Mouse (Mus musculus) midbrain, postnatal 0 days (tissue): Measurements from ENCODE around the gene Tulp4. TPM values are rescaled to one million over a fixed set of nuclear protein-coding genes. Genes with fewer than 3 reads are reported as not detected.
A peak's percentile ranks its signal among the peaks of the same experiment; 100 is the strongest.

Experiments
- ATAC-seq: fragments of 200-750 bp; cut with Nextera tagmentation; 2 replicates; pipeline ENCODE4 v1.8.0; 2017; ENCODE audit warnings: moderate number of reproducible peaks, mild to moderate bottlenecking, moderate TSS enrichment, moderate library complexity; ENCODE audit not compliant: low FRiP score
- DNase-seq: peaks from one replicate; pipeline ENCODE4 v3.0.0-alpha.2; 2015; ENCODE audit warnings: low spot score
- H3K27ac ChIP-seq: fragments of 300-500 bp; sonication (generic); 2 replicates; pipeline ENCODE4 v1.5.1; 2014; ENCODE audit warnings: low read depth, mild to moderate bottlenecking, low read length, mixed read lengths
- H3K27me3 ChIP-seq: fragments of 300-500 bp; sonication (generic); 2 replicates; pipeline ENCODE4 v1.6.1; 2014; ENCODE audit warnings: low read length, control low read depth, mixed read lengths; ENCODE audit not compliant: insufficient read depth
- H3K36me3 ChIP-seq: fragments of 300-500 bp; sonication (generic); 2 replicates; pipeline ENCODE4 v1.6.1; 2014; ENCODE audit warnings: low read length, control low read depth, mixed read lengths; ENCODE audit not compliant: insufficient read depth
- H3K4me1 ChIP-seq: fragments of 300-500 bp; sonication (generic); 2 replicates; pipeline ENCODE4 v1.6.1; 2014; ENCODE audit warnings: mild to moderate bottlenecking, control low read depth, antibody characterized with exemption, low read length, mixed read lengths; ENCODE audit not compliant: insufficient read depth
- H3K4me2 ChIP-seq: fragments of 300-500 bp; sonication (generic); 2 replicates; pipeline ENCODE4 v1.6.1; 2014; ENCODE audit warnings: low read depth, mild to moderate bottlenecking, low read length, mixed read lengths; ENCODE audit not compliant: poor library complexity, severe bottlenecking
- H3K4me3 ChIP-seq: fragments of 300-500 bp; sonication (generic); 2 replicates; pipeline ENCODE4 v1.5.1; 2014; ENCODE audit warnings: low read depth, mild to moderate bottlenecking, low read length, moderate library complexity
- H3K9ac ChIP-seq: fragments of 300-500 bp; sonication (generic); replicated peaks from 2 replicates; pipeline ENCODE4 v1.6.1; 2014; ENCODE audit warnings: mild to moderate bottlenecking, low read length, moderate library complexity, mixed read lengths; ENCODE audit not compliant: poor library complexity, severe bottlenecking
- H3K9me3 ChIP-seq: fragments of 300-500 bp; sonication (generic); 2 replicates; pipeline ENCODE4 v1.6.1; 2016; ENCODE audit warnings: low read length, control low read depth
- CTCF ChIP-seq: IDR thresholded peaks from 2 replicates; pipeline ENCODE4 v1.5.1; 2016; ENCODE audit warnings: antibody characterized with exemption, mild to moderate bottlenecking
- WGBS: fragments of 180-500 bp; shearing (Covaris S2); extraction: QIAGEN DNeasy Blood & Tissue Kit; methylation state at CpG from one replicate; pipeline ENCODE4 v1.1.7; 2014; 5-methylcytosine and 5-hydroxymethylcytosine counted together
- polyA plus RNA-seq: library from polyadenylated mRNA; unstranded; fragments of >200 nt; fragmentation: Nextera tagmentation; extraction: Ambion mirVana; gene quantifications from 2 replicates; pipeline ENCODE4 v1.2.1, GENCODE M21; 2015
- total RNA-seq: library from RNA; depleted of rRNA; stranded (reverse); fragments of >200 nt; gene quantifications from 2 replicates; pipeline ENCODE4 v1.2.3, GENCODE M21; 2014

Tulp4 gene
- total and polyA plus RNA-seq, 2 experiments from 2014 or later: 87.9 to 268 TPM

GRCm38 (mm10) chr17:6180421-6180820, 74.2 kb downstream of the Tulp4 start:
- no peaks in the 10 kb centered on the region for H3K27me3 ChIP-seq
- H3K4me3 ChIP-seq: no peak overlapping the region
- TF ChIP-seq CTCF: no peak
- 60% methylated on average over 3 of the region's 3 CpGs for WGBS
- DNase-seq: peak; percentile 27
- H3K9me3 ChIP-seq: no peaks in the 10 kb centered on the region
- H3K27ac ChIP-seq: no peak overlapping the region
- no peak for ATAC-seq
- no peak overlapping the region for H3K4me2 ChIP-seq
- H3K36me3 ChIP-seq: peaks cover 16% of the 10 kb centered on the region; the same call in 1 of the 2 replicates
- H3K9ac ChIP-seq: no peak overlapping the region
- no peaks in the 10 kb centered on the region for H3K4me1 ChIP-seq

GRCm38 (mm10) chr17:6182715-6183114, 76.5 kb downstream of the Tulp4 start:
- Histone ChIP-seq H3K4me1 (no peaks in the 10 kb centered on the region), H3K27me3 (no peaks in the 10 kb centered on the region), H3K27ac (no peak overlapping the region), H3K36me3 (peaks cover 27% of the 10 kb centered on the region), H3K4me2 (no peak overlapping the region), H3K9me3 (no peaks in the 10 kb centered on the region), H3K9ac (no peak overlapping the region), H3K4me3 (no peak overlapping the region)
- DNase-seq (no peak), ATAC-seq (no peak)
- WGBS: 71% methylated on average over 4 of the region's 4 CpGs
- TF ChIP-seq CTCF: no peak

DNA sequence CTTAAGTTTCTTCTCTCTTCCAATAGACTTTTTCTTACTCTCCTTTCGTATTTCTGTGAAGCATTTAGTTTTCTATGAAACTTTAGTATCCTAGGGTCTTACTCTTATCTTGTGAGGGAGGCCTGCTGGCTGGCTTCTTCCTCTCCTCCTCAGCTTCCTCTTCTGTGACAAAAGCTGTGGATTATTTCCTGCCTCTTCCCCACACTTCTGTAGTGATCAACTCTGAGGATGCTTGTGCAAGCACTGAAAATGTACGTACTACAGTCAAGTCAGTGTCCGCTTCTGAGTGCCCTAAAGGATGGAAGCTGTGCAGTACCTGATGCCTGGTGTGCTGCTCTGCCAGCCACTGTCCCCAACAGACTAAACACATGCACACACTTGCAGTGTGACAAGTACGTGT, 80.4 kb downstream of the Tulp4 start:
- H3K9me3 ChIP-seq: no peaks in the 10 kb centered on the region
- H3K4me1 ChIP-seq: no peaks in the 10 kb centered on the region
- WGBS: 93% methylated on average over 4 of the region's 4 CpGs
- no peak overlapping the region for H3K4me3 ChIP-seq
- H3K27ac ChIP-seq: no peak overlapping the region
- peaks cover 23% of the 10 kb centered on the region for H3K36me3 ChIP-seq
- H3K4me2 ChIP-seq: no peak overlapping the region
- H3K9ac ChIP-seq: no peak overlapping the region
- no peaks in the 10 kb centered on the region for H3K27me3 ChIP-seq
- DNase-seq (no peak), ATAC-seq (no peak)
- TF ChIP-seq CTCF: no peak

DNA sequence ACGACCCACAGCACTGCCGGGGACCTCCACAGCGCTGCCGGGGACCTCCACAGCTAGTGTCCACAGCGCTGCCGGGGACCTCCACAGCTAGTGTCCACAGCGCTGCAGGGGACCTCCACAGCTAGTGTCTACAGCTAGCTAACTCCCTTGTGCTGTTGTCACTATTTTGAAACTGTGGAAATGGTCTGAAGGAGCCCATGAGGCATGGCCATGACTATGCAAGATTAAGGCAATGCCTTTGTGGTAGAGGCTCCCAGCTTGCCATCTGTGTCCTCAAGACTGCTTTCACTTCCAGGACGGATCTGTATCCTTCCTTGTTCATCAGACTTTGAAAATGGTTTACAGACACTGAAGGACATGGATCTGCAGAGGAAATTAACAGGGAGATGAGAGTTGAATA, 80.9 kb downstream of the Tulp4 start:
- Histone ChIP-seq H3K4me2 (no peak overlapping the region), H3K27me3 (no peaks in the 10 kb centered on the region), H3K4me3 (no peak overlapping the region), H3K9ac (no peak overlapping the region), H3K27ac (no peak overlapping the region), H3K4me1 (no peaks in the 10 kb centered on the region), H3K9me3 (no peaks in the 10 kb centered on the region), H3K36me3 (peaks cover 26% of the 10 kb centered on the region)
- no peak for TF ChIP-seq CTCF
- ATAC-seq: no peak
- DNase-seq: no peak
- WGBS: 96% methylated on average over 8 of the region's 8 CpGs

DNA sequence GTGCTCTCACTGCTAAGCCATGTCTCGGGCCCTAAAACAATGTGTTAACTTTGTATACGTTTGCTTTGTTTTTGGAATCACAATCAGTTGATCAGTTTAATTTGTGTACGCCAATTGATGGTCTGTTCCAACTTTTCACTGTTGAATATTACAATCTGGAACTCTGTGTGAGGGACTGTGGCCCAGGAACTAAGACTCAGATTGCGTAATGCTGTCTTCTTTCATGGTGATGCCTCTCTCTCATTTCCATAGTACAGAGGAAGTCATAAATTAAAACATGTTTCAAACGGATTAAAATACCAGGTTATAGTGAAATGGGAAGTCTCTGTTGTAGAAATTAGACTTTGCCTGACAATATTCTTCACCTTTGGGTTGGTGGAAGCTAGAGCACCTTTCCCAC, 83.0 kb downstream of the Tulp4 start:
- no peak for DNase-seq
- H3K9ac ChIP-seq: no peak overlapping the region
- no peaks in the 10 kb centered on the region for H3K27me3 ChIP-seq
- WGBS: 95% methylated on average over 5 of the region's 5 CpGs
- H3K4me3 ChIP-seq: no peak overlapping the region
- H3K27ac ChIP-seq: no peak overlapping the region
- H3K4me2 ChIP-seq: no peak overlapping the region
- H3K9me3 ChIP-seq: no peaks in the 10 kb centered on the region
- ATAC-seq: no peak
- no peak for TF ChIP-seq CTCF
- H3K4me1 ChIP-seq: no peaks in the 10 kb centered on the region
- peaks cover 33% of the 10 kb centered on the region for H3K36me3 ChIP-seq

DNA sequence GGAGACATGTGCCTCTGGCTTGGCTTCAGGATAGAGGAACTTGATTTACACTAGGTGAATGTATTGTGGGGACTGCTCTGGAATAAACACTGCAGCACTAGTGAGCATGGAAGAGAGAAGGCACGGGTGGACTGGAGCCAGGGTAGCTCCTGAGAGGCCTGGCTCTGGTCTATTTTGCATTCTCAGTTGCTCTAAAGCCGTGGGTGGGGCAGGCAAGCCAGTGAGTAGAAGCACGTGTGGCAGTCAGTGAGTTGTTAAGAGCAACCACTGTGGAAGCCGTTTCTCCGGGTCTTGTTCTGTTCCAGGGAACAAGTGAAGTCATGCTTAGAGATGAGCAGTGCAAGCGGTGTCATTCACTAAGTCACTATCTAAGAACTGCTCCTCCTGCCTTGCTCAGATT, 86.0 kb downstream of the Tulp4 start:
- no peak overlapping the region for H3K4me3 ChIP-seq
- no peak overlapping the region for H3K4me2 ChIP-seq
- H3K36me3 ChIP-seq: peaks cover 18% of the 10 kb centered on the region
- no peaks in the 10 kb centered on the region for H3K9me3 ChIP-seq
- TF ChIP-seq CTCF: no peak
- H3K27me3 ChIP-seq: no peaks in the 10 kb centered on the region
- no peak overlapping the region for H3K9ac ChIP-seq
- no peak overlapping the region for H3K27ac ChIP-seq
- ATAC-seq (no peak), DNase-seq (no peak)
- WGBS: 81% methylated on average over 6 of the region's 6 CpGs
- no peaks in the 10 kb centered on the region for H3K4me1 ChIP-seq
